Mouse (Mus musculus): ENCODE data around the gene Plekhm1. TPM values are rescaled to one million over a fixed set of nuclear protein-coding genes. Genes with fewer than 3 reads are reported as not detected.
A peak's percentile ranks its signal among the peaks of the same experiment; 100 is the strongest.

Gene Plekhm1
- polyA plus RNA-seq, 1 experiment from 2014 or later = 4.7 TPM

- H3K27me3 ChIP-seq (replicated peaks; ENCODE audit: control insufficient read depth, insufficient read depth, low read length) = no peaks in the 10 kb centered on the region
- no peak for ATAC-seq
- WGBS = 61% methylated on average over 12 of the region's 12 CpGs
- H3K9me3 ChIP-seq (ENCODE audit: control insufficient read depth) = no peaks in the 10 kb centered on the region
- no peak overlapping the region for H3K4me2 ChIP-seq (replicated peaks; ENCODE audit: low read depth)
- H3K4me3 ChIP-seq (ENCODE audit: low read depth, low read length) = no peak overlapping the region
- peaks cover 6% of the 10 kb centered on the region; the same call in 1 of the 2 replicates for H3K36me3 ChIP-seq (ENCODE audit: control insufficient read depth, insufficient read depth)
- peak; percentile 13; the same call in 1 of the 2 replicates for TF ChIP-seq CTCF (IDR thresholded peaks at IDR 0.05; ENCODE audit: low read depth)
- H3K4me1 ChIP-seq (replicated peaks; ENCODE audit: control insufficient read depth, insufficient read depth, low read length) = no peaks in the 10 kb centered on the region
- H3K27ac ChIP-seq (ENCODE audit: low read depth, low read length) = no peak overlapping the region
- H3K9ac ChIP-seq (ENCODE audit: low read depth, low read length) = no peak overlapping the region
Measured at GRCm38 (mm10) chr11:103350711-103351315, 61.7 kb downstream of the Plekhm1 start.

- Histone ChIP-seq H3K27me3 (replicated peaks; ENCODE audit: control insufficient read depth, insufficient read depth, low read length) (no peaks in the 10 kb centered on the region), H3K4me3 (ENCODE audit: low read depth, low read length) (no peak overlapping the region), H3K9ac (ENCODE audit: low read depth, low read length) (no peak overlapping the region), H3K36me3 (ENCODE audit: control insufficient read depth, insufficient read depth) (peaks cover 6% of the 10 kb centered on the region; the same call in 1 of the 2 replicates), H3K9me3 (ENCODE audit: control insufficient read depth) (no peaks in the 10 kb centered on the region), H3K4me1 (replicated peaks; ENCODE audit: control insufficient read depth, insufficient read depth, low read length) (peaks cover 6% of the 10 kb centered on the region; the same call in 1 of the 2 replicates), H3K4me2 (replicated peaks; ENCODE audit: low read depth) (no peak overlapping the region), H3K27ac (ENCODE audit: low read depth, low read length) (no peak overlapping the region)
- WGBS = 84% methylated on average over 2 of the region's 2 CpGs
- TF ChIP-seq CTCF (IDR thresholded peaks at IDR 0.05; ENCODE audit: low read depth) = peak; percentile 55
- ATAC-seq = no peak
Measured at GRCm38 (mm10) chr11:103349699-103350098, 62.8 kb downstream of the Plekhm1 start.

- peaks cover 6% of the 10 kb centered on the region for H3K4me1 ChIP-seq (replicated peaks; ENCODE audit: control insufficient read depth, insufficient read depth, low read length)
- no peak overlapping the region for H3K4me3 ChIP-seq (ENCODE audit: low read depth, low read length)
- WGBS = 30% methylated on average over 5 of the region's 5 CpGs
- H3K4me2 ChIP-seq (replicated peaks; ENCODE audit: low read depth) = peak overlapping the region; percentile 55
- ATAC-seq = peak; percentile 90
- H3K27ac ChIP-seq (ENCODE audit: low read depth, low read length) = peak overlapping the region; percentile 92
- no peak for TF ChIP-seq CTCF (IDR thresholded peaks at IDR 0.05; ENCODE audit: low read depth)
- H3K36me3 ChIP-seq (ENCODE audit: control insufficient read depth, insufficient read depth) = peaks cover 18% of the 10 kb centered on the region
- peak overlapping the region; percentile 37 for H3K9ac ChIP-seq (ENCODE audit: low read depth, low read length)
- H3K27me3 ChIP-seq (replicated peaks; ENCODE audit: control insufficient read depth, insufficient read depth, low read length) = no peaks in the 10 kb centered on the region
- H3K9me3 ChIP-seq (ENCODE audit: control insufficient read depth) = no peaks in the 10 kb centered on the region
Measured at GRCm38 (mm10) chr11:103346657-103347056, 65.8 kb downstream of the Plekhm1 start.

- 31% methylated on average over 7 of the region's 7 CpGs for WGBS
- peak overlapping the region; percentile 55 for H3K4me2 ChIP-seq (replicated peaks; ENCODE audit: low read depth)
- peak; percentile 58 for ATAC-seq
- no peak overlapping the region for H3K4me3 ChIP-seq (ENCODE audit: low read depth, low read length)
- peaks cover 18% of the 10 kb centered on the region for H3K36me3 ChIP-seq (ENCODE audit: control insufficient read depth, insufficient read depth)
- H3K9me3 ChIP-seq (ENCODE audit: control insufficient read depth) = no peaks in the 10 kb centered on the region
- H3K27me3 ChIP-seq (replicated peaks; ENCODE audit: control insufficient read depth, insufficient read depth, low read length) = no peaks in the 10 kb centered on the region
- no peak for TF ChIP-seq CTCF (IDR thresholded peaks at IDR 0.05; ENCODE audit: low read depth)
- peak overlapping the region; percentile 92 for H3K27ac ChIP-seq (ENCODE audit: low read depth, low read length)
- peaks cover 6% of the 10 kb centered on the region for H3K4me1 ChIP-seq (replicated peaks; ENCODE audit: control insufficient read depth, insufficient read depth, low read length)
- H3K9ac ChIP-seq (ENCODE audit: low read depth, low read length) = peak overlapping the region; percentile 37
Measured at GRCm38 (mm10) chr11:103346236-103346635, 66.3 kb downstream of the Plekhm1 start.

- Histone ChIP-seq H3K4me3 (ENCODE audit: low read depth, low read length) (no peak overlapping the region), H3K4me1 (replicated peaks; ENCODE audit: control insufficient read depth, insufficient read depth, low read length) (peaks cover 10% of the 10 kb centered on the region), H3K36me3 (ENCODE audit: control insufficient read depth, insufficient read depth) (peaks cover 18% of the 10 kb centered on the region), H3K27me3 (replicated peaks; ENCODE audit: control insufficient read depth, insufficient read depth, low read length) (no peaks in the 10 kb centered on the region), H3K9ac (ENCODE audit: low read depth, low read length) (0 out of 2 replicates have a peak overlapping the region, but pooled peaks have one; percentile 37), H3K4me2 (replicated peaks; ENCODE audit: low read depth) (peak overlapping the region; percentile 55), H3K9me3 (ENCODE audit: control insufficient read depth) (no peaks in the 10 kb centered on the region), H3K27ac (ENCODE audit: low read depth, low read length) (peak overlapping the region; percentile 92)
- TF ChIP-seq CTCF (IDR thresholded peaks at IDR 0.05; ENCODE audit: low read depth) = no peak
- no peak for ATAC-seq
- WGBS = 58% methylated on average over 7 of the region's 7 CpGs
Measured at GRCm38 (mm10) chr11:103345408-103346091, 66.9 kb downstream of the Plekhm1 start.

GRCm38 (mm10) chr11:103344494-103345332, 67.8 kb downstream of the Plekhm1 start:
- no peak overlapping the region for H3K9ac ChIP-seq (ENCODE audit: low read depth, low read length)
- no peak for TF ChIP-seq CTCF (IDR thresholded peaks at IDR 0.05; ENCODE audit: low read depth)
- H3K4me3 ChIP-seq (ENCODE audit: low read depth, low read length) = no peak overlapping the region
- no peaks in the 10 kb centered on the region for H3K9me3 ChIP-seq (ENCODE audit: control insufficient read depth)
- 63% methylated on average over 18 of the region's 19 CpGs for WGBS
- H3K4me1 ChIP-seq (replicated peaks; ENCODE audit: control insufficient read depth, insufficient read depth, low read length) = peaks cover 15% of the 10 kb centered on the region
- peaks cover 16% of the 10 kb centered on the region for H3K36me3 ChIP-seq (ENCODE audit: control insufficient read depth, insufficient read depth)
- peak overlapping the region; percentile 55 for H3K4me2 ChIP-seq (replicated peaks; ENCODE audit: low read depth)
- ATAC-seq = no peak
- H3K27me3 ChIP-seq (replicated peaks; ENCODE audit: control insufficient read depth, insufficient read depth, low read length) = no peaks in the 10 kb centered on the region
- H3K27ac ChIP-seq (ENCODE audit: low read depth, low read length) = peak overlapping the region; percentile 92

All from intestine, postnatal 0 days (tissue).